ENCODE assay signal across 8 mouse cellular contexts in genomic region chr16:20425855-20426598, GRCm38 (mm10). TPM values are rescaled to one million over a fixed set of nuclear protein-coding genes. Genes with fewer than 3 reads are reported as not detected.
DNase-seq lines count a peak whose midpoint lies in the region; ATAC-seq and TF ChIP-seq lines count a peak whose summit lies in the region.

TSS of gene Abcc5 (minus strand) at chr16:20426394.

- intact Hi-C loops in heart, postnatal 10 days (cut with DNase I), result loop anchor here (5.0 kb wide), 2 partner anchors 46 to 66 kb away; no protein-coding TSS in a partner anchor

- H3K4me2 ChIP-seq in forebrain, embryonic 13.5 days, result peak within 1 kb of the TSS; percentile 81
- peak within 1 kb of the TSS; percentile 93 for H3K4me2 ChIP-seq in liver, postnatal 0 days (ENCODE audit: low read depth, low read length)
- H3K4me2 ChIP-seq in neural tube, embryonic 14.5 days (ENCODE audit: low read depth, low read length), result peak within 1 kb of the TSS; percentile 80

- WGBS in forebrain, embryonic 13.5 days, result under 1% methylated on average over 62 of the region's 62 CpGs
- WGBS in large intestine, adult 2 months, result under 1% methylated on average over 62 of the region's 62 CpGs
- WGBS in liver, postnatal 0 days (ENCODE audit: insufficient replicate concordance), result under 1% methylated on average over 62 of the region's 62 CpGs
- WGBS in neural tube, embryonic 14.5 days, result under 1% methylated on average over 62 of the region's 62 CpGs

- peak within 1 kb of the TSS; percentile 84 for H3K9ac ChIP-seq in forebrain, embryonic 13.5 days
- H3K9ac ChIP-seq in liver, postnatal 0 days (replicated peaks), result peak within 1 kb of the TSS; percentile 75
- peak within 1 kb of the TSS; percentile 74 for H3K9ac ChIP-seq in neural tube, embryonic 14.5 days (replicated peaks; ENCODE audit: low read depth, low read length)

- peaks cover 3% of the 10 kb centered on the region for H3K9me3 ChIP-seq in E14TG2a.4 (ENCODE audit: low read length)
- H3K9me3 ChIP-seq in forebrain, embryonic 13.5 days (replicated peaks), result no peaks in the 10 kb centered on the region
- H3K9me3 ChIP-seq in liver, postnatal 0 days (ENCODE audit: low read length), result no peaks in the 10 kb centered on the region
- no peaks in the 10 kb centered on the region for H3K9me3 ChIP-seq in neural tube, embryonic 14.5 days (ENCODE audit: control insufficient read depth, low read length)

- peak; percentile 99 for ATAC-seq in forebrain, embryonic 13.5 days
- ATAC-seq in liver, postnatal 0 days, result peak; percentile 93
- peak; percentile 99 for ATAC-seq in neural tube, embryonic 14.5 days (ENCODE audit: low read depth)

- peak; percentile 18 for TF ChIP-seq CTCF in E14TG2a.4 (conservative IDR thresholded peaks at IDR 0.05; ENCODE audit: low read length)
- peak; percentile 98 for TF ChIP-seq CTCF in liver, postnatal 0 days (IDR thresholded peaks at IDR 0.05; ENCODE audit: low read depth)

- peak within 1 kb of the TSS; percentile 93 for H3K4me3 ChIP-seq in E14TG2a.4 (replicated peaks; ENCODE audit: low read length)
- H3K4me3 ChIP-seq in forebrain, embryonic 13.5 days, result peak within 1 kb of the TSS; percentile 79
- H3K4me3 ChIP-seq in liver, postnatal 0 days (ENCODE audit: low read depth, low read length), result peak within 1 kb of the TSS; percentile 69
- peak within 1 kb of the TSS; percentile 74 for H3K4me3 ChIP-seq in neural tube, embryonic 14.5 days (ENCODE audit: low read depth, low read length)

- no peaks in the 10 kb centered on the region for H3K27me3 ChIP-seq in E14TG2a.4 (ENCODE audit: insufficient read depth, low read length)
- H3K27me3 ChIP-seq in forebrain, embryonic 13.5 days, result no peaks in the 10 kb centered on the region
- no peaks in the 10 kb centered on the region for H3K27me3 ChIP-seq in liver, postnatal 0 days (ENCODE audit: insufficient read depth, low read length)
- H3K27me3 ChIP-seq in neural tube, embryonic 14.5 days (ENCODE audit: control insufficient read depth, insufficient read depth, low read length), result no peaks in the 10 kb centered on the region

- peak; percentile 80 for DNase-seq in c-Kit-positive CD71-positive TER-119-positive erythroid progenitor cells, embryonic 14.5 days (ENCODE audit: low spot score)
- DNase-seq in heart, postnatal 10 days, result peak; percentile 93 to 94
- DNase-seq in large intestine, adult 2 months (ENCODE audit: low read depth, low spot score), result peak; percentile 43
- peak; percentile 93 for DNase-seq in liver, postnatal 0 days
- peak; percentile 92 for DNase-seq in testis, postnatal 10 days (ENCODE audit: low spot score)

- peak within 1 kb of the TSS; percentile 90 for H3K27ac ChIP-seq in forebrain, embryonic 13.5 days
- peak within 1 kb of the TSS; percentile 58 for H3K27ac ChIP-seq in liver, postnatal 0 days (ENCODE audit: low read depth)
- peak within 1 kb of the TSS; percentile 90 for H3K27ac ChIP-seq in neural tube, embryonic 14.5 days (ENCODE audit: low read depth, low read length)

- H3K36me3 ChIP-seq in E14TG2a.4 (ENCODE audit: insufficient read depth, low read length), result peaks cover 13% of the 10 kb centered on the region
- H3K36me3 ChIP-seq in forebrain, embryonic 13.5 days (ENCODE audit: poor library complexity, severe bottlenecking), result peaks cover 13% of the 10 kb centered on the region
- H3K36me3 ChIP-seq in liver, postnatal 0 days (replicated peaks; ENCODE audit: insufficient read depth, low read length), result no peaks in the 10 kb centered on the region; the same call in 1 of the 2 replicates
- peaks cover 10% of the 10 kb centered on the region; the same call in 1 of the 2 replicates for H3K36me3 ChIP-seq in neural tube, embryonic 14.5 days (ENCODE audit: control insufficient read depth, insufficient read depth, low read length)

- TF ChIP-seq EP300 in liver, postnatal 0 days (IDR thresholded peaks at IDR 0.05; ENCODE audit: low read depth), result no peak

- H3K4me1 ChIP-seq in E14TG2a.4 (replicated peaks; ENCODE audit: low read depth, low read length), result peaks cover 37% of the 10 kb centered on the region
- H3K4me1 ChIP-seq in forebrain, embryonic 13.5 days, result peaks cover 15% of the 10 kb centered on the region
- H3K4me1 ChIP-seq in liver, postnatal 0 days (ENCODE audit: insufficient read depth), result peaks cover 13% of the 10 kb centered on the region
- peaks cover 11% of the 10 kb centered on the region for H3K4me1 ChIP-seq in neural tube, embryonic 14.5 days (ENCODE audit: control insufficient read depth, insufficient read depth, low read length)

RNA-seq across cellular contexts. Expression of gene Abcc5, which starts in this region (rescaled TPM):
- 105 and 114 TPM in 2 replicates for polyA plus RNA-seq in forebrain, embryonic 13.5 days (2015; fragmentation: Nextera tagmentation; extraction: Ambion mirVana)
- 10 to 100 TPM; 48.1 to 53.5 TPM for total RNA-seq in heart, postnatal 10 days (2021)
- polyA plus RNA-seq in large intestine, adult 2 months (2012; rRNA removed), result 15.0 and 22.3 TPM in 2 replicates
- 9.0 and 9.5 TPM in 2 replicates for polyA plus RNA-seq in liver, postnatal 0 days (2015; fragmentation: Nextera tagmentation; extraction: Ambion mirVana)
- 149 and 173 TPM in 2 replicates for polyA plus RNA-seq in neural tube, embryonic 14.5 days (2014; fragmentation: Nextera tagmentation; extraction: Ambion mirVana)

Comparison
In these comparisons a context has a peak if more than half of its experiments do, and no peak if none do; other contexts are left out.
1. Peak in every context shown above with its lines: DNase-seq, ATAC-seq, H3K4me3 ChIP-seq and H3K27ac ChIP-seq.
2. DNase-seq: peak in every context shown above with its lines; median percentile 94 in heart, postnatal 10 days; 93 in liver, postnatal 0 days; 92 in testis, postnatal 10 days; 80 in c-Kit-positive CD71-positive TER-119-positive erythroid progenitor cells, embryonic 14.5 days; 43 in large intestine, adult 2 months.